ENCODE assay signal across 9 mouse cellular contexts in the genomic region with DNA sequence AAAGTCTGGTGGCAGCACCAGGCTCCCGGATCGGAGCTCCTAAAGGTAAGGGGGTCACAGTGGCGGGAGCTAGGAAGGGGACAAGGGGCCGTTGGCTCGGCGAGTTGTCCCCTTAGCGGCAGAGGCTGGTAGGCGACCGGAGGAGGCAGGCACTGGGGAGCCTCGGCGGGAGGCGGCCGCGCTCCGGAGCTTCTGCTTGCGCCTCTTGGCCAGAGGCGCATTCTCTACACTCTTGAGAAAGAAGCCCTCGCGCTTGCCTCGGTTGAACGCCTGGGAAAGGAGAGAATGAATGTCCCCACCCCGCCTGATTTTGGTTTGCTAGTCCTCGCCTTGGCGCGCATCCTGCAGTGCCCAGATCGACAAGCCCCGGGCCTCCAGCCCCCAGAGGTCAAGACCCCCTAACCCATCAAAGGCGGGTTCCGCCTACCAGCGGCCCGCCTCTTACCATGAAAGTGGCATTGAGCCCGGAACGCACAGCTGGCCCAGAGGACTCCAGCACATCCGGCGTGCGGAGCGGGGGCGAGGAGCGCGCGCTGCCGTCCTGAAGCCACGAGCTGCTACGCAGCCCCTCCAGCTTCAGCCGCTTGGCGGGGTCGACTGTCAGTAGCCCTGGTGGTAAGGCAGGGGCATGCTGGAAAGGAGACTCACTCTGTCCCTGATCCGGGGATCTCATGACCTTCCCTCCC. TPM values are rescaled to one million over a fixed set of nuclear protein-coding genes. Genes with fewer than 3 reads are reported as not detected.
DNase-seq lines count a peak whose midpoint lies in the region; ATAC-seq lines count a peak whose summit lies in the region.
"Had no signal": no experiment of that assay in that cellular context is flagged by ENCODE, and none has a peak within 500 bp of the region (broad histone marks: within the 10 kb centered on the region; RNA-seq: fewer than 3 reads in every experiment).

No protein-coding gene starts in this region.

- H3K27me3 ChIP-seq in hindbrain, embryonic 14.5 days (ENCODE audit: control insufficient read depth, insufficient read depth, low read length) = peaks cover 49% of the 10 kb centered on the region

- no peaks in the 10 kb centered on the region for H3K9me3 ChIP-seq in hindbrain, embryonic 14.5 days (ENCODE audit: control insufficient read depth, low read length)

- no peak for ATAC-seq in hindbrain, embryonic 14.5 days (ENCODE audit: low FRiP score)

- WGBS in hindbrain, embryonic 14.5 days = 6% methylated on average over 46 of the region's 48 CpGs

- peak overlapping the region; percentile 62 for H3K9ac ChIP-seq in hindbrain, embryonic 14.5 days

- no peaks in the 10 kb centered on the region for H3K36me3 ChIP-seq in hindbrain, embryonic 14.5 days (replicated peaks; ENCODE audit: control insufficient read depth, insufficient read depth)

- H3K4me3 ChIP-seq in hindbrain, embryonic 14.5 days (replicated peaks; ENCODE audit: low read length) = peak overlapping the region; percentile 42
- H3K4me3 ChIP-seq: myocyte had no signal

- H3K4me2 ChIP-seq in hindbrain, embryonic 14.5 days (replicated peaks) = peak overlapping the region; percentile 52

- DNase-seq in kidney, postnatal 4 days = peak; percentile 53 to 68
- no peak for DNase-seq in kidney, adult 11 months
- DNase-seq in embryo, embryonic 9.5 days (ENCODE audit: extremely low spot score) = peak; percentile 68
- DNase-seq in hindbrain, embryonic 14.5 days (ENCODE audit: low spot score) = peak; percentile 44
- peak; percentile 57 for DNase-seq in neural tube, embryonic 10.5 days (ENCODE audit: extremely low spot score, low spot score)
- DNase-seq in cerebellum, adult 9-11 months = no peak
- no peak for DNase-seq in cerebellum, adult 18-20 months
- DNase-seq in yolk sac, embryonic 10.5 days (ENCODE audit: low spot score) = no peak

- H3K27ac ChIP-seq in hindbrain, embryonic 14.5 days = no peak overlapping the region

- H3K4me1 ChIP-seq in hindbrain, embryonic 14.5 days (replicated peaks; ENCODE audit: control insufficient read depth, insufficient read depth, low read length) = peaks cover 24% of the 10 kb centered on the region

RNA-seq across cellular contexts. Expression of a gene that starts 10.4 kb away (rescaled TPM):
- 10.6 and 11.1 TPM in 2 replicates for polyA plus RNA-seq in hindbrain, embryonic 14.5 days (2014; fragmentation: Nextera tagmentation; extraction: Ambion mirVana)

RNA-seq across cellular contexts. Expression of a gene that starts 28.0 kb away (rescaled TPM):
- polyA plus RNA-seq in hindbrain, embryonic 14.5 days (2014; fragmentation: Nextera tagmentation; extraction: Ambion mirVana) = 0.48 and 0.90 TPM in 2 replicates

Comparison
In these comparisons a context has a peak if more than half of its experiments do, and no peak if none do; other contexts are left out.
1. DNase-seq: peak in kidney, postnatal 4 days (2 of 2), embryo, embryonic 9.5 days (single experiment), hindbrain, embryonic 14.5 days (single experiment) and neural tube, embryonic 10.5 days (single experiment); none in kidney, adult 11 months (single experiment), cerebellum, adult 9-11 months (single experiment), cerebellum, adult 18-20 months (0 of 2) and yolk sac, embryonic 10.5 days (single experiment).